Mouse (Mus musculus) hindbrain, embryonic 11.5 days (tissue): Measurements from ENCODE around the gene Krt76. TPM values are rescaled to one million over a fixed set of nuclear protein-coding genes. Genes with fewer than 3 reads are reported as not detected.

Source experiments
- ATAC-seq: fragments of 200-750 bp; cut with Nextera tagmentation; 2 replicates; pipeline ENCODE4 v1.8.0; 2017; ENCODE audit warnings: mild to moderate bottlenecking, moderate TSS enrichment, moderate library complexity; ENCODE audit not compliant: low FRiP score
- DNase-seq: peaks from one replicate; pipeline ENCODE4 v3.0.0-alpha.2; 2015; ENCODE audit warnings: low spot score
- H3K27ac ChIP-seq: fragments of 300-500 bp; sonication (generic); 2 replicates; pipeline ENCODE4 v1.5.1; 2014; ENCODE audit warnings: mild to moderate bottlenecking, low read depth, low read length
- H3K27me3 ChIP-seq: fragments of 300-500 bp; sonication (generic); 2 replicates; pipeline ENCODE4 v1.6.1; 2014; ENCODE audit warnings: mild to moderate bottlenecking, low read length, moderate library complexity, mixed read lengths; ENCODE audit not compliant: control insufficient read depth, insufficient read depth
- H3K36me3 ChIP-seq: fragments of 300-500 bp; sonication (generic); 2 replicates; pipeline ENCODE4 v1.6.1; 2014; ENCODE audit warnings: mild to moderate bottlenecking, low read length, moderate library complexity, mixed read lengths; ENCODE audit not compliant: control insufficient read depth, insufficient read depth
- H3K4me1 ChIP-seq: fragments of 300-500 bp; sonication (generic); replicated peaks from 2 replicates; pipeline ENCODE4 v1.6.1; 2014; ENCODE audit warnings: low read length, mixed read lengths; ENCODE audit not compliant: control insufficient read depth, insufficient read depth
- H3K4me2 ChIP-seq: fragments of 300-500 bp; sonication (generic); replicated peaks from 2 replicates; pipeline ENCODE4 v1.6.1; 2014; ENCODE audit warnings: mild to moderate bottlenecking, low read depth, low read length
- H3K4me3 ChIP-seq: fragments of 300-500 bp; sonication (generic); 2 replicates; pipeline ENCODE4 v1.5.1; 2014; ENCODE audit warnings: low read depth, low read length
- H3K9ac ChIP-seq: fragments of 300-500 bp; sonication (generic); 2 replicates; pipeline ENCODE4 v1.6.1; 2014; ENCODE audit warnings: low read depth, low read length
- H3K9me3 ChIP-seq: fragments of 300-500 bp; sonication (generic); 2 replicates; pipeline ENCODE4 v1.6.1; 2016; ENCODE audit warnings: low read length; ENCODE audit not compliant: control insufficient read depth
- WGBS: fragments of 180-500 bp; shearing (Covaris S2); extraction: QIAGEN DNeasy Blood & Tissue Kit; methylation state at CpG from one replicate; pipeline ENCODE4 v1.1.7; 2014; 5-methylcytosine and 5-hydroxymethylcytosine counted together
- polyA plus RNA-seq: library from polyadenylated mRNA; unstranded; fragments of >200 nt; fragmentation: Nextera tagmentation; extraction: Ambion mirVana; gene quantifications from 2 replicates; pipeline ENCODE4 v1.2.1, GENCODE M21; 2014

The Krt76 gene
- polyA plus RNA-seq, 1 experiment from 2014 or later: not detected

DNA sequence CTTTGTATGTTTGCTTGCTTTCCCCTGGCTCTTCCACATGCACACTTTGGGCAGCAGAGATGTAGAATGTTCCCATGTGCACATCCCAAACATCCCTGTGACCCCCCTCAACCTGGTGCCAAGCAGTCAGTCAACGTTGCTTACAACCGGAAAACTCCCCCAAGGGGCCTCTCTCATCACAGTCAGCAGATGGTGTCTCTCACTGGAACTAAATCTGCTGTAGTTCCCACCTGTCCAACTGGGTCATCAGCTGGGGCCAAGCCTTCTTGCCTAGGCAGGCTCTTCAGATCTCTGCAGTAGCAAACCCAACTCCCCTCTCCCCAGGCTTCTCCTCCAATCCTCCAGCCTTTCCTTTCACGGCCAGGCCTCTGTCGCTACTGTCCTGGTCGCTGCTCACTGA, 36.0 kb downstream of the Krt76 start:
- ATAC-seq (no peak), DNase-seq (no peak)
- H3K4me2 ChIP-seq: no peak overlapping the region
- H3K27ac ChIP-seq: no peak overlapping the region
- H3K4me1 ChIP-seq: no peaks in the 10 kb centered on the region; the same call in 1 of the 2 replicates
- H3K9ac ChIP-seq: no peak overlapping the region
- no peaks in the 10 kb centered on the region for H3K9me3 ChIP-seq
- H3K27me3 ChIP-seq: peaks cover 11% of the 10 kb centered on the region
- WGBS: 53% methylated on average over 5 of the region's 5 CpGs
- no peaks in the 10 kb centered on the region for H3K36me3 ChIP-seq
- H3K4me3 ChIP-seq: no peak overlapping the region

DNA sequence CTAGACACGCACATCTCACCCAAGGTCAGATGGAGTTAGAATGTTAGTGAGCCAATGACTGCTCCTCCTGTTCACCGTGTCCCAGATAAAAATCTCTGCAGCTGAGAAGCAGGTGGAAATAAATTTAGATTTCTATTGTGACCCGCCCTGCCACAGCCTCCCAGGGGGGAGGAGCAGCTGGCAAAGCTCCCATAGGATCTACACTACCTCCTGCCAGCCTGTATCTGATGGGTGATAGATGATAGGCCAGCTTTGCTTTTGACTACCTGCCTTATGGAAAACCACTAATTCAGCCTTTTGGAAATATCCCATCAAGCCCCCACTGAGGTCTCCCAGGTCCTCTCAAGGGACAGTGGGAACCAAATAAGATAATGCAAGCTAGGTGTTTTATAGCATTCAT, 37.0 kb downstream of the Krt76 start:
- no peak overlapping the region for H3K27ac ChIP-seq
- H3K4me1 ChIP-seq: no peaks in the 10 kb centered on the region; the same call in 1 of the 2 replicates
- H3K4me3 ChIP-seq: no peak overlapping the region
- 79% methylated on average over 3 of the region's 3 CpGs for WGBS
- H3K36me3 ChIP-seq: no peaks in the 10 kb centered on the region
- H3K27me3 ChIP-seq: peaks cover 11% of the 10 kb centered on the region
- H3K4me2 ChIP-seq: no peak overlapping the region
- H3K9me3 ChIP-seq: no peaks in the 10 kb centered on the region
- H3K9ac ChIP-seq: no peak overlapping the region
- ATAC-seq (no peak), DNase-seq (no peak)

- H3K36me3 ChIP-seq: no peaks in the 10 kb centered on the region
- no peak overlapping the region for H3K4me2 ChIP-seq
- H3K9me3 ChIP-seq: no peaks in the 10 kb centered on the region
- WGBS: 12% methylated on average over 5 of the region's 5 CpGs
- no peak for ATAC-seq
- no peak overlapping the region for H3K9ac ChIP-seq
- H3K4me3 ChIP-seq: no peak overlapping the region
- no peak for DNase-seq
- peaks cover 7% of the 10 kb centered on the region; the same call in 1 of the 2 replicates for H3K27me3 ChIP-seq
- H3K27ac ChIP-seq: no peak overlapping the region
- H3K4me1 ChIP-seq: no peaks in the 10 kb centered on the region
Measured at GRCm38 (mm10) chr15:101854294-101854693, 38.4 kb downstream of the Krt76 start.

- Histone ChIP-seq H3K9ac (no peak overlapping the region), H3K9me3 (no peaks in the 10 kb centered on the region), H3K4me2 (no peak overlapping the region), H3K36me3 (no peaks in the 10 kb centered on the region), H3K27ac (no peak overlapping the region), H3K4me3 (no peak overlapping the region), H3K4me1 (no peaks in the 10 kb centered on the region), H3K27me3 (no peaks in the 10 kb centered on the region)
- no peak for DNase-seq
- ATAC-seq: no peak
- 44% methylated on average over 5 of the region's 5 CpGs for WGBS
Measured at GRCm38 (mm10) chr15:101852571-101852970, 40.1 kb downstream of the Krt76 start.

DNA sequence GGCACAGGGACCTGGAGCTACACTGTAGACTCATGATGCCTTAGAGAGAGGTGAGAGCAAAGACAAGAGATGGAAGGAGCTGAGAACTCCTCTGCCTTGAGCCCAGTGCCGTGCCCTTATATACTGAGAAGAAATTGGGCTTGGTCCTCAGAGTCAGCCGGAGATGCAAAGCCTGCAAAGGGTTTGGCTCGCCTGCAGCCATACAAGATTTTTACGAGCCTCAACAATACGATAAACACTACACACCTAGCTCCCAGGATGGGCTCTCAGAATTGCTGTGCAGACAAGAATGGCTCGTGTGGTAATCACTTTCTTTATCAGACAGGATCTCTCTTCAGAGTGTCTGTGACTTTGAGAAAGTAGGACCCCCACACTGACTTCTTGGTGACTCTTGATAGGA, 42.0 kb downstream of the Krt76 start, which contains the start of gene Krt1:
Krt1 (minus strand) TSS at position 101 of the 400 bp plus-strand sequence.
- no peak for DNase-seq
- Histone ChIP-seq H3K27me3 (no peaks in the 10 kb centered on the region), H3K4me1 (peaks cover 2% of the 10 kb centered on the region; the same call in 1 of the 2 replicates), H3K9ac (no peak within 1 kb of the TSS), H3K27ac (no peak within 1 kb of the TSS), H3K36me3 (no peaks in the 10 kb centered on the region), H3K4me2 (no peak within 1 kb of the TSS), H3K4me3 (no peak within 1 kb of the TSS), H3K9me3 (no peaks in the 10 kb centered on the region)
- ATAC-seq: no peak
- WGBS: 86% methylated on average over 6 of the region's 6 CpGs

- WGBS: under 1% methylated on average over 35 of the region's 37 CpGs
- Histone ChIP-seq H3K9me3 (no peaks in the 10 kb centered on the region), H3K27me3 (no peaks in the 10 kb centered on the region)
Measured at GRCm38 (mm10) chr15:101845971-101846403, 46.7 kb downstream of the Krt76 start.

GRCm38 (mm10) chr15:101843192-101843591, 49.5 kb downstream of the Krt76 start:
- no peak overlapping the region for H3K9ac ChIP-seq
- no peaks in the 10 kb centered on the region for H3K9me3 ChIP-seq
- WGBS: 70% methylated on average over 9 of the region's 9 CpGs
- no peak for ATAC-seq
- no peak overlapping the region for H3K4me2 ChIP-seq
- DNase-seq: no peak
- H3K27me3 ChIP-seq: no peaks in the 10 kb centered on the region
- H3K4me1 ChIP-seq: peaks cover 2% of the 10 kb centered on the region; the same call in 1 of the 2 replicates
- no peak overlapping the region for H3K27ac ChIP-seq
- no peaks in the 10 kb centered on the region for H3K36me3 ChIP-seq
- no peak overlapping the region for H3K4me3 ChIP-seq

More at GRCm38 (mm10) chr15:101845971-101846403, 46.7 kb downstream of the Krt76 start:
- Histone ChIP-seq H3K36me3 (no peaks in the 10 kb centered on the region), H3K4me3 (peak overlapping the region; percentile 47), H3K9ac (peak overlapping the region; percentile 85), H3K27ac (no peak overlapping the region), H3K4me1 (peaks cover 2% of the 10 kb centered on the region; the same call in 1 of the 2 replicates), H3K4me2 (peak overlapping the region; percentile 67)
- DNase-seq (peak; percentile 64), ATAC-seq (peak; percentile 72; the same call in 1 of the 2 replicates)

GRCm38 (mm10) chr15:101834784-101835328, 57.9 kb downstream of the Krt76 start:
- no peaks in the 10 kb centered on the region for H3K36me3 ChIP-seq
- ATAC-seq (no peak), DNase-seq (no peak)
- H3K4me2 ChIP-seq: no peak overlapping the region
- H3K9ac ChIP-seq: no peak overlapping the region
- H3K27me3 ChIP-seq: no peaks in the 10 kb centered on the region
- no peaks in the 10 kb centered on the region for H3K9me3 ChIP-seq
- H3K4me1 ChIP-seq: no peaks in the 10 kb centered on the region
- H3K27ac ChIP-seq: no peak overlapping the region
- no peak overlapping the region for H3K4me3 ChIP-seq
- WGBS: 70% methylated on average over 5 of the region's 5 CpGs
